Mouse (Mus musculus): ENCODE data around the gene Gpc6. TPM values are rescaled to one million over a fixed set of nuclear protein-coding genes. Genes with fewer than 3 reads are reported as not detected.
A peak's percentile ranks its signal among the peaks of the same experiment; 100 is the strongest.

Gpc6 gene
- total and polyA plus RNA-seq, 2 experiments from 2014 or later: 11.0 to 17.1 TPM

- no peak overlapping the region for H3K4me2 ChIP-seq (ENCODE audit: low read depth, low read length)
- DNase-seq (ENCODE audit: low spot score) (no peak), ATAC-seq (ENCODE audit: insufficient read depth, low read depth) (peak; percentile 47)
- no peak for TF ChIP-seq EP300 (IDR thresholded peaks at IDR 0.05; ENCODE audit: low read depth)
- TF ChIP-seq CTCF (IDR thresholded peaks at IDR 0.05; ENCODE audit: low read depth): no peak
- H3K4me1 ChIP-seq (ENCODE audit: control insufficient read depth, insufficient read depth): no peaks in the 10 kb centered on the region
- H3K27ac ChIP-seq (ENCODE audit: low read depth): peak overlapping the region; percentile 54
- no peaks in the 10 kb centered on the region for H3K9me3 ChIP-seq (replicated peaks; ENCODE audit: control insufficient read depth, low read length)
- H3K9ac ChIP-seq (replicated peaks; ENCODE audit: low read depth, low read length): no peak overlapping the region
- H3K27me3 ChIP-seq (ENCODE audit: control insufficient read depth, insufficient read depth, low read length): peaks cover 11% of the 10 kb centered on the region
- no peak overlapping the region for H3K4me3 ChIP-seq (ENCODE audit: low read depth, low read length)
- no peaks in the 10 kb centered on the region for H3K36me3 ChIP-seq (replicated peaks; ENCODE audit: control insufficient read depth, insufficient read depth, low read length)
- 75% methylated on average over 16 of the region's 16 CpGs for WGBS
These were observed 1006.0 kb downstream of the Gpc6 start for GRCm38 (mm10) chr14:117930848-117931816.

- H3K27ac ChIP-seq (ENCODE audit: low read depth): no peak overlapping the region
These were observed 1007.2 kb downstream of the Gpc6 start for GRCm38 (mm10) chr14:117932163-117932851.

GRCm38 (mm10) chr14:117938554-117938953 is 1013.4 kb downstream of the Gpc6 start:
- peak; percentile 67 for DNase-seq (ENCODE audit: low spot score)
- Histone ChIP-seq H3K4me1 (ENCODE audit: control insufficient read depth, insufficient read depth) (no peaks in the 10 kb centered on the region), H3K27ac (ENCODE audit: low read depth) (no peak overlapping the region), H3K36me3 (replicated peaks; ENCODE audit: control insufficient read depth, insufficient read depth, low read length) (no peaks in the 10 kb centered on the region), H3K9ac (replicated peaks; ENCODE audit: low read depth, low read length) (no peak overlapping the region), H3K9me3 (replicated peaks; ENCODE audit: control insufficient read depth, low read length) (no peaks in the 10 kb centered on the region), H3K4me3 (ENCODE audit: low read depth, low read length) (no peak overlapping the region), H3K4me2 (ENCODE audit: low read depth, low read length) (no peak overlapping the region), H3K27me3 (ENCODE audit: control insufficient read depth, insufficient read depth, low read length) (peaks cover 47% of the 10 kb centered on the region)
- WGBS: 27% methylated on average over 2 of the region's 2 CpGs
- ATAC-seq (ENCODE audit: insufficient read depth, low read depth): no peak
- TF ChIP-seq EP300 (IDR thresholded peaks at IDR 0.05; ENCODE audit: low read depth) (no peak), CTCF (IDR thresholded peaks at IDR 0.05; ENCODE audit: low read depth) (peak; percentile 32)

More at GRCm38 (mm10) chr14:117932163-117932851, 1007.2 kb downstream of the Gpc6 start:
- ATAC-seq (ENCODE audit: insufficient read depth, low read depth): no peak
- Histone ChIP-seq H3K9me3 (replicated peaks; ENCODE audit: control insufficient read depth, low read length) (no peaks in the 10 kb centered on the region), H3K9ac (replicated peaks; ENCODE audit: low read depth, low read length) (no peak overlapping the region), H3K4me3 (ENCODE audit: low read depth, low read length) (no peak overlapping the region), H3K27me3 (ENCODE audit: control insufficient read depth, insufficient read depth, low read length) (peaks cover 21% of the 10 kb centered on the region), H3K4me1 (ENCODE audit: control insufficient read depth, insufficient read depth) (no peaks in the 10 kb centered on the region), H3K36me3 (replicated peaks; ENCODE audit: control insufficient read depth, insufficient read depth, low read length) (no peaks in the 10 kb centered on the region), H3K4me2 (ENCODE audit: low read depth, low read length) (no peak overlapping the region)
- TF ChIP-seq CTCF (IDR thresholded peaks at IDR 0.05; ENCODE audit: low read depth): no peak
- TF ChIP-seq EP300 (IDR thresholded peaks at IDR 0.05; ENCODE audit: low read depth): no peak
- 92% methylated on average over 16 of the region's 17 CpGs for WGBS
- DNase-seq (ENCODE audit: low spot score): no peak

GRCm38 (mm10) chr14:117939471-117939870 is 1014.4 kb downstream of the Gpc6 start:
- TF ChIP-seq EP300 (IDR thresholded peaks at IDR 0.05; ENCODE audit: low read depth) (no peak), CTCF (IDR thresholded peaks at IDR 0.05; ENCODE audit: low read depth) (no peak)
- DNase-seq (ENCODE audit: low spot score): no peak
- 86% methylated on average over 7 of the region's 7 CpGs for WGBS
- Histone ChIP-seq H3K36me3 (replicated peaks; ENCODE audit: control insufficient read depth, insufficient read depth, low read length) (no peaks in the 10 kb centered on the region), H3K27ac (ENCODE audit: low read depth) (no peak overlapping the region), H3K9me3 (replicated peaks; ENCODE audit: control insufficient read depth, low read length) (no peaks in the 10 kb centered on the region), H3K9ac (replicated peaks; ENCODE audit: low read depth, low read length) (no peak overlapping the region), H3K27me3 (ENCODE audit: control insufficient read depth, insufficient read depth, low read length) (peaks cover 56% of the 10 kb centered on the region), H3K4me1 (ENCODE audit: control insufficient read depth, insufficient read depth) (no peaks in the 10 kb centered on the region), H3K4me3 (ENCODE audit: low read depth, low read length) (no peak overlapping the region), H3K4me2 (ENCODE audit: low read depth, low read length) (no peak overlapping the region)
- no peak for ATAC-seq (ENCODE audit: insufficient read depth, low read depth)

- Histone ChIP-seq H3K4me1 (ENCODE audit: control insufficient read depth, insufficient read depth) (no peaks in the 10 kb centered on the region), H3K27ac (ENCODE audit: low read depth) (no peak overlapping the region), H3K9ac (replicated peaks; ENCODE audit: low read depth, low read length) (no peak overlapping the region), H3K27me3 (ENCODE audit: control insufficient read depth, insufficient read depth, low read length) (peaks cover 87% of the 10 kb centered on the region), H3K9me3 (replicated peaks; ENCODE audit: control insufficient read depth, low read length) (0 out of 2 replicates have a peak, but pooled peaks cover 16% of the 10 kb centered on the region), H3K4me3 (ENCODE audit: low read depth, low read length) (no peak overlapping the region), H3K36me3 (replicated peaks; ENCODE audit: control insufficient read depth, insufficient read depth, low read length) (no peaks in the 10 kb centered on the region), H3K4me2 (ENCODE audit: low read depth, low read length) (no peak overlapping the region)
- DNase-seq (ENCODE audit: low spot score) (no peak), ATAC-seq (ENCODE audit: insufficient read depth, low read depth) (no peak)
- TF ChIP-seq EP300 (IDR thresholded peaks at IDR 0.05; ENCODE audit: low read depth): no peak
- no peak for TF ChIP-seq CTCF (IDR thresholded peaks at IDR 0.05; ENCODE audit: low read depth)
- WGBS: 67% methylated on average over 4 of the region's 4 CpGs
These were observed 1020.9 kb downstream of the Gpc6 start for GRCm38 (mm10) chr14:117945920-117946503.

All from heart, postnatal 0 days (tissue).